Mouse (Mus musculus) limb, embryonic 13.5 days (tissue): ENCODE data around the gene Fbxw4. TPM values are rescaled to one million over a fixed set of nuclear protein-coding genes. Genes with fewer than 3 reads are reported as not detected.
A peak's percentile ranks its signal among the peaks of the same experiment; 100 is the strongest.

Source experiments
- ATAC-seq: fragments of 200-750 bp; cut with Nextera tagmentation; 2 replicates; pipeline ENCODE4 v1.8.0; 2017; ENCODE audit warnings: low read depth, moderate number of reproducible peaks, moderate TSS enrichment; ENCODE audit not compliant: low FRiP score
- H3K27ac ChIP-seq: fragments of 300-500 bp; sonication (generic); 2 replicates; pipeline ENCODE4 v1.5.1; 2015; ENCODE audit warnings: inconsistent platforms, mild to moderate bottlenecking, moderate library complexity
- H3K27me3 ChIP-seq: fragments of 300-500 bp; sonication (generic); 2 replicates; pipeline ENCODE4 v1.6.1; 2015; ENCODE audit warnings: mild to moderate bottlenecking, inconsistent platforms
- H3K36me3 ChIP-seq: fragments of 300-500 bp; sonication (generic); 2 replicates; pipeline ENCODE4 v1.6.1; 2015; ENCODE audit warnings: inconsistent platforms, mild to moderate bottlenecking, moderate library complexity
- H3K4me1 ChIP-seq: fragments of 300-500 bp; sonication (generic); 2 replicates; pipeline ENCODE4 v1.6.1; 2015; ENCODE audit warnings: inconsistent platforms
- H3K4me2 ChIP-seq: fragments of 300-500 bp; sonication (generic); replicated peaks from 2 replicates; pipeline ENCODE4 v1.6.1; 2015; ENCODE audit warnings: inconsistent platforms, mild to moderate bottlenecking, moderate library complexity
- H3K4me3 ChIP-seq: fragments of 300-500 bp; sonication (generic); 2 replicates; pipeline ENCODE4 v1.5.1; 2015; ENCODE audit warnings: moderate library complexity, mild to moderate bottlenecking, inconsistent platforms
- H3K9ac ChIP-seq: fragments of 300-500 bp; sonication (generic); 2 replicates; pipeline ENCODE4 v1.6.1; 2015; ENCODE audit warnings: mild to moderate bottlenecking, inconsistent platforms
- H3K9me3 ChIP-seq: fragments of 300-500 bp; sonication (generic); 2 replicates; pipeline ENCODE4 v1.6.1; 2016; ENCODE audit warnings: inconsistent platforms
- WGBS: fragments of 180-500 bp; shearing (Covaris S2); methylation state at CpG from one replicate; pipeline ENCODE4 v1.1.7; 2015; 5-methylcytosine and 5-hydroxymethylcytosine counted together
- polyA plus RNA-seq: library from polyadenylated mRNA; unstranded; fragments of >200 nt; fragmentation: Nextera tagmentation; extraction: Ambion mirVana; gene quantifications from 2 replicates; pipeline ENCODE4 v1.2.1, GENCODE M21; 2015

Gene Fbxw4
- polyA plus RNA-seq, 1 experiment from 2014 or later: 5.6 TPM

- 38% methylated on average over 9 of the region's 9 CpGs for WGBS
- Histone ChIP-seq H3K9me3 (no peaks in the 10 kb centered on the region), H3K4me3 (no peak overlapping the region), H3K36me3 (peaks cover 25% of the 10 kb centered on the region), H3K9ac (no peak overlapping the region), H3K4me2 (no peak overlapping the region), H3K27ac (no peak overlapping the region), H3K4me1 (peaks cover 28% of the 10 kb centered on the region), H3K27me3 (no peaks in the 10 kb centered on the region)
- no peak for ATAC-seq
These were observed 75.1 kb downstream of the Fbxw4 start for GRCm38 (mm10) chr19:45584856-45585620.

GRCm38 (mm10) chr19:45583136-45583535 lies 77.0 kb downstream of the Fbxw4 start:
- no peaks in the 10 kb centered on the region for H3K9me3 ChIP-seq
- H3K9ac ChIP-seq: no peak overlapping the region
- WGBS: 85% methylated on average over 6 of the region's 6 CpGs
- H3K27me3 ChIP-seq: no peaks in the 10 kb centered on the region
- no peak for ATAC-seq
- H3K27ac ChIP-seq: no peak overlapping the region
- no peak overlapping the region for H3K4me3 ChIP-seq
- H3K4me1 ChIP-seq: peaks cover 36% of the 10 kb centered on the region
- peaks cover 37% of the 10 kb centered on the region for H3K36me3 ChIP-seq
- H3K4me2 ChIP-seq: no peak overlapping the region

GRCm38 (mm10) chr19:45582161-45582560 lies 78.0 kb downstream of the Fbxw4 start:
- no peaks in the 10 kb centered on the region for H3K27me3 ChIP-seq
- H3K9ac ChIP-seq: peak overlapping the region; percentile 35; the same call in 1 of the 2 replicates
- no peak overlapping the region for H3K4me3 ChIP-seq
- peaks cover 36% of the 10 kb centered on the region for H3K4me1 ChIP-seq
- H3K4me2 ChIP-seq: no peak overlapping the region
- H3K27ac ChIP-seq: peak overlapping the region; percentile 65; the same call in 1 of the 2 replicates
- no peak for ATAC-seq
- H3K36me3 ChIP-seq: peaks cover 38% of the 10 kb centered on the region
- no peaks in the 10 kb centered on the region for H3K9me3 ChIP-seq
- WGBS: 20% methylated on average over 8 of the region's 8 CpGs

GRCm38 (mm10) chr19:45581257-45581656 lies 78.9 kb downstream of the Fbxw4 start:
- Histone ChIP-seq H3K4me1 (peaks cover 42% of the 10 kb centered on the region), H3K27ac (no peak overlapping the region), H3K9me3 (no peaks in the 10 kb centered on the region), H3K9ac (no peak overlapping the region), H3K36me3 (peaks cover 46% of the 10 kb centered on the region), H3K27me3 (no peaks in the 10 kb centered on the region), H3K4me2 (no peak overlapping the region), H3K4me3 (no peak overlapping the region)
- WGBS: 61% methylated on average over 3 of the region's 3 CpGs
- no peak for ATAC-seq

- ATAC-seq: no peak; the same call in 1 of the 2 replicates
- peaks cover 51% of the 10 kb centered on the region for H3K4me1 ChIP-seq
- no peaks in the 10 kb centered on the region for H3K27me3 ChIP-seq
- H3K4me2 ChIP-seq: no peak overlapping the region; the same call in 1 of the 2 replicates
- H3K9ac ChIP-seq: no peak overlapping the region
- no peak overlapping the region for H3K27ac ChIP-seq
- H3K4me3 ChIP-seq: no peak overlapping the region
- no peaks in the 10 kb centered on the region for H3K9me3 ChIP-seq
- 62% methylated on average over 12 of the region's 12 CpGs for WGBS
- peaks cover 46% of the 10 kb centered on the region for H3K36me3 ChIP-seq
These were observed 79.9 kb downstream of the Fbxw4 start for GRCm38 (mm10) chr19:45580235-45580634.

GRCm38 (mm10) chr19:45579416-45579815 lies 80.7 kb downstream of the Fbxw4 start:
- peaks cover 46% of the 10 kb centered on the region for H3K36me3 ChIP-seq
- H3K9ac ChIP-seq: no peak overlapping the region
- no peak for ATAC-seq
- 91% methylated on average over 7 of the region's 7 CpGs for WGBS
- peaks cover 52% of the 10 kb centered on the region for H3K4me1 ChIP-seq
- no peak overlapping the region for H3K4me2 ChIP-seq
- H3K4me3 ChIP-seq: no peak overlapping the region
- H3K27me3 ChIP-seq: no peaks in the 10 kb centered on the region
- H3K27ac ChIP-seq: no peak overlapping the region
- no peaks in the 10 kb centered on the region for H3K9me3 ChIP-seq

GRCm38 (mm10) chr19:45578976-45579375 lies 81.1 kb downstream of the Fbxw4 start:
- Histone ChIP-seq H3K4me3 (no peak overlapping the region), H3K27me3 (no peaks in the 10 kb centered on the region), H3K27ac (no peak overlapping the region), H3K4me1 (peaks cover 57% of the 10 kb centered on the region), H3K9ac (no peak overlapping the region), H3K4me2 (no peak overlapping the region), H3K9me3 (no peaks in the 10 kb centered on the region), H3K36me3 (peaks cover 45% of the 10 kb centered on the region)
- WGBS: 90% methylated on average over 12 of the region's 12 CpGs
- ATAC-seq: no peak

GRCm38 (mm10) chr19:45577141-45577750 lies 82.9 kb downstream of the Fbxw4 start:
- 64% methylated on average over 14 of the region's 14 CpGs for WGBS
- Histone ChIP-seq H3K9me3 (no peaks in the 10 kb centered on the region), H3K4me1 (peaks cover 61% of the 10 kb centered on the region), H3K27ac (no peak overlapping the region), H3K4me3 (no peak overlapping the region), H3K36me3 (peaks cover 45% of the 10 kb centered on the region), H3K27me3 (no peaks in the 10 kb centered on the region), H3K4me2 (no peak overlapping the region), H3K9ac (no peak overlapping the region)
- ATAC-seq: no peak

GRCm38 (mm10) chr19:45575632-45576001 lies 84.5 kb downstream of the Fbxw4 start:
- Histone ChIP-seq H3K4me1 (peaks cover 54% of the 10 kb centered on the region), H3K36me3 (peaks cover 48% of the 10 kb centered on the region), H3K9ac (0 out of 2 replicates have a peak overlapping the region, but pooled peaks have one; percentile 19), H3K9me3 (no peaks in the 10 kb centered on the region), H3K27me3 (no peaks in the 10 kb centered on the region), H3K4me3 (no peak overlapping the region), H3K27ac (no peak overlapping the region), H3K4me2 (no peak overlapping the region)
- no peak for ATAC-seq
- 21% methylated on average over 8 of the region's 8 CpGs for WGBS

GRCm38 (mm10) chr19:45574941-45575631 lies 85.0 kb downstream of the Fbxw4 start:
- no peak overlapping the region for H3K4me3 ChIP-seq
- 0 out of 2 replicates have a peak overlapping the region, but pooled peaks have one; percentile 4 for H3K4me2 ChIP-seq
- no peaks in the 10 kb centered on the region for H3K27me3 ChIP-seq
- no peak for ATAC-seq
- 0 out of 2 replicates have a peak overlapping the region, but pooled peaks have one; percentile 19 for H3K9ac ChIP-seq
- H3K9me3 ChIP-seq: no peaks in the 10 kb centered on the region
- peaks cover 47% of the 10 kb centered on the region for H3K36me3 ChIP-seq
- 43% methylated on average over 19 of the region's 19 CpGs for WGBS
- peak overlapping the region; percentile 15; the same call in 1 of the 2 replicates for H3K27ac ChIP-seq
- peaks cover 53% of the 10 kb centered on the region for H3K4me1 ChIP-seq

- H3K4me2 ChIP-seq: no peak overlapping the region
- 52% methylated on average over 7 of the region's 7 CpGs for WGBS
- no peaks in the 10 kb centered on the region for H3K27me3 ChIP-seq
- ATAC-seq: no peak
- H3K36me3 ChIP-seq: peaks cover 43% of the 10 kb centered on the region
- H3K9ac ChIP-seq: no peak overlapping the region
- peaks cover 53% of the 10 kb centered on the region for H3K4me1 ChIP-seq
- H3K27ac ChIP-seq: no peak overlapping the region; the same call in 1 of the 2 replicates
- H3K4me3 ChIP-seq: no peak overlapping the region
- H3K9me3 ChIP-seq: no peaks in the 10 kb centered on the region
These were observed 85.7 kb downstream of the Fbxw4 start for GRCm38 (mm10) chr19:45574339-45574898.

GRCm38 (mm10) chr19:45573861-45574267 lies 86.2 kb downstream of the Fbxw4 start:
- Histone ChIP-seq H3K4me2 (no peak overlapping the region), H3K36me3 (peaks cover 37% of the 10 kb centered on the region), H3K4me3 (no peak overlapping the region), H3K4me1 (peaks cover 57% of the 10 kb centered on the region), H3K27me3 (no peaks in the 10 kb centered on the region), H3K9ac (no peak overlapping the region), H3K9me3 (no peaks in the 10 kb centered on the region), H3K27ac (no peak overlapping the region)
- ATAC-seq: peak; percentile 52; the same call in 1 of the 2 replicates
- 24% methylated on average over 6 of the region's 6 CpGs for WGBS
